Mouse (Mus musculus) gonadal fat pad, adult 2 months (tissue): Measurements from ENCODE around the gene Yap1. TPM values are rescaled to one million over a fixed set of nuclear protein-coding genes. Genes with fewer than 3 reads are reported as not detected.
A peak's percentile ranks its signal among the peaks of the same experiment; 100 is the strongest.

Experiments
- DNase-seq: peaks from one replicate; pipeline ENCODE4 v3.0.0-alpha.2; 2012; ENCODE audit warnings: low read depth
- polyA plus RNA-seq: library from polyadenylated mRNA; depleted of rRNA; stranded (reverse); fragments of >200 nt; gene quantifications from 2 replicates; pipeline ENCODE4 v1.2.3, GENCODE M21; 2012; rRNA removed

Gene Yap1
- 51.5 and 59.0 TPM in 2 replicates for polyA plus RNA-seq

DNA sequence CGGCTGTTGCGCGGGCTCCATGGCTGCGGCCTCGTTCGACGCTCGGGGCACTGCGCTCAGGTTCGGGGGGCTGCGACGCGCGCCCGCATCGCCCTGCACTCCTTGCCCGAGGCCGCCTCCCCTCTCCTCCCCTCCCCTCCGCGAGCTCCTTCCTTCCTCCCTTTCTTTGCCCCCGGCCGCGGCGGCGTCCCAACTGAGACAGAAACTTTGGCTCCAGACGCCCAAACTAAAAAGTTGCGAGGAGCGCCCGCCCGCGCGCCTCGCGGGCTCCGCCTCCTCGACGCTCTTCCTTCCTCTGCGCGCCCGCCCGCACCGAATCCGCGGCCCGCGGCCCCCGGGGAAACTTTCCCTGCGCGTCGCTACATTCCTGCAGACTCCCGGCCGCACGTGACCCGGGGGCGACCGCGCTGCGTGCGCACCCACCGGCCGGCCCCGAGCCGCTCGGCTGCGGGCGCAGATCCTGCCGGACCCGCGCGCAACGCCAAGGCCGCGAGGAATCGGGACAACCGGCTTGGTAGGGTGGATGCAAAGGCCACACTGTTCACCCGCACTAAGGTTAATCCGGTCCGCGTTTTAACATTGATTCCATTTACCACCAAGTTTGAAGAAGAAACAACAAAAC is at the start of gene Yap1:
TSS of gene Yap1 (minus strand) at position 227 of the 622 bp plus-strand sequence.
- DNase-seq = no peak

DNA sequence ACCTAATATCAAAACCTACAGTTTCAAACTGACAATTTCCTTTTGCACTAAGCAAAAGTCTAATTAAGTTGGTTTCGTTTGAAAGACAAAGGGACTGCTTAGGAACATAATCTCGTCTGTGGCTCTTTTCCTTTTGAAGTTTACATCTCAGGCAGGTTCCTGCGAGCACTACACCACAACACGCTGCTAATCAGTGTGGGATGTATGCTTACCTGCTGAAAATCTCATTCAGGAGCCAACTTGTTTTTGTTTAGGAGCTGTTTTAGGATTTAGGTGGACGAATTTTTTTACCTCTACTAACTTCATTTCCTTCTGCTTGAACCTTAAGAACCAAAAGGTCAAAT is 38.6 kb upstream of the Yap1 start:
- DNase-seq = no peak

DNA sequence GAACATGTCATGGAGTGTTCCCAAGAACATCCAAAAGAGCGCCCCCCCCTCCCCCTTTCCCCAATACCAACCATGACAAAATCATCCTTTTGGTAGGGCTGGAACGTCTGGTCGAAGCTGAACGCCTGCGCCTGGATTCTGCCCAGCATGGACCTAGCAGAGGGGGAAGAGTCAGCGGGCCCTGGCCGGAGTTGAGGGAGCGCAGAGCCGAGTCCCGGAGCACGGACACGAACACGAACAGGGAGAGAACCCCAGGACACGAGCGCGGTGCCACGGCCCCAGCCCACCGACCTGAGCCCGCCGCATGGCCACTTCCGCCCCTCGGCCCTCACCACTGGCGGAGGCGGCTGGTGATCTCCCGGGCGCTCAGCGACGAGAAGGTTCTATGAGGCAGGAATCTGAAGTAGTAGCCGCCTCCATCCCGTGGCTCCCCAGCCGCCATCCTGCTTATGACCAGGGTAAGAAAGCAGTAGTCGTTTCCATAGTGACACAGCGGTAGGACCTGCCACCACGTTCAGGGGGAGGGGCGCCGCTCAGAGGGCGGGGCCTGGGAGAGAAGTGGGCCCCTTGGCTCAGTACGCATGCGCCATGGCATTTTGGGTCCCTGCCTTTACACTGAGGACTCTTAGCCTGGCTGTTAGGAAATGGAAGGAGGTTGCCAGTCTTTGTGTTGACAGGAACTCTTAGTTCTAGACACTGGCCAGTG is 38.1 kb upstream of the Yap1 start, which contains the start of gene Cfap300:
TSS of gene Cfap300 (minus strand) at position 486 of the 706 bp plus-strand sequence.
- DNase-seq = peak; percentile 61

DNA sequence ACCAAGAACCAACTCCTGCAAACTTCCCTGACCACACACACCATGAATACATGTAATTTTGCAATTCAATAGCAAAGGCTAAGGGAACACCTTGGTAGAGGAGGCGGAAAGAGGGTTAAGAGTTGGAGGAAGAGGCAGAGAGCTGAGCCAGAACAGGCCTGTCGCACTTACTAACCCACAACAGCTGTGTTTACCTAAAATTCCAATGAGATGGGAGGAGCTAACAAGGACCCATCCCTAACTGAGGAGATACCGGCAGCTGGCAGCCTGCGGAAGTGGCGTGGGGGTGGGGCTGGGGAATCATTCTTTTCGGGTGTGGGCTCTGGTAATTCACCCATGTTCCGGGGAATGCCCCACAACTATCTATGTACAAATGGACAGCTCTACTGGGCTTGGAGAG is 31.1 kb upstream of the Yap1 start:
- DNase-seq = no peak

DNA sequence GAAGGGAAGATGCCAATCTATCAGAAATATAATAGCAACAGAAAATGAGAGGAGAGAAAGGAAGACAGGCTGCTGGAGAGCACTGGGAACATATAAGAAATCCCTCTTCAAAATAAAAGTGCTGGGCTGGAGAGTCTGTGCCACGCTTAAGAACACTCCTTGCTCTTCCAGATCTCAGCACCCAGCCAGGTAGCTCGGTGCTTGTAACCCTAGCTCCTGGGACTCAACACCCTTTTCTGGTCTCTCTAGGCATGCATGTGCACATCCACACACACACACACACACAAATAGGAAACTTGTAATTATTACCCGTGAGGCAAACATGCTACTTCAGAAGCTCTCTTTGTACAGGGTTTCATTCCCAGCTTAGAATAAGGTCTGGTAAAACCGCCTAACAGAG is 30.7 kb upstream of the Yap1 start:
- DNase-seq = no peak

DNA sequence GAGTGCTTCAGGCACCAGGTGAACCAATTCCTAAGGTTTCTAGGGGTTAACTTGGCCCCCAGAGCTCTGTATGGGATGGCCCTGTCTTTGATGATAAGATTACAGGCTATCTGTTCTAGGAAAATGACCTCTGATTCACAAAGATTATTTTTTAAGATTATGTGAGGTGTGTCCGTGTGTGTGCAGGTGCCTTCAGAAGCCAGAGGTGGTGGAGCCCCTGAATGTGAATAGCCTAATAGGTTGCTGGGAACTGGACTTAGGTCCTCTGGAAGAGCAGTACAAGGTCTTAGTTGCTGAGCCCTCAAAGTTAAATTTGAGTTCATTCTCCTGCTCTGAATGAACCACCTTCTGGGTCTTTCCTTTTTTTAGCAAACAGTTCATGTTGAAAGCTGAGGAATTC is 29.7 kb upstream of the Yap1 start:
- DNase-seq = no peak

DNA sequence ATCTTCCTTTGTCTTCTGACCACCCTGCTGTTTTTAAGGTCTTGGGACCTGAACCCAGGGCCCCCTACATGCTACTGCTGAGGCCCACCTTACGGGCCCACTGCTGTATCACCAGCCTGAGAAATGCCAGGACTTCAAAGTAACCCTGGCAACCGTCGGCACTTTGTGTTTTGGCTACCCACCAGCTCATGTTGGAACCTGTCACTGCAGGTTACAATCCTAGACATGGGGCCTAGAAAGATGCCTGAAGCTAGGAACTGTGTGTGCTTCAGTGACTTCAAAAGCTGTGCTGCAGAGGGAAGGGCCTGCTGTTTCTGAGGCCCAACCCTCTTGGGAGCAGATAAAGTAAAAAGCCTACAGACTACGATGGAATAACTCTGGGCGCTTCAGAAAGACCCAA is 28.5 kb upstream of the Yap1 start:
- peak; percentile 63 for DNase-seq

DNA sequence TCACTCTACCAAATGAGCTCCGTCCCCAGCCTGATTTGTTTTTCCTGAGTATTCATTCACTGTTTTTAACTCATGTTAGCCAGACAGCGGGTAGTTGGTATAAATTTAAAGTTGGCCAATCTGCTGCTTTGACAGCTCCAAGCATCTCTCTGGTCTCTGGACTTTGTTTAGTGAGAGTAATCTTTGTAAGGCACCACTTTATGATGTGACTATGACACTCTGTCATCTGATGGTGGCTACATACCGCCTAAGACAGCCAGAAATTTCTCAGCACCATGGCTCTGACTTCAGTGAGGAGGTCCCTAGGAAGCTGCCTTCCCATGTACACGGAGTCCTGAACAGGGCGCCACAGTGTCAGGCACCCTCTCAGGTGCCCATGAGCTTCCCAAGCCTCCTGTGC is 14.2 kb upstream of the Yap1 start:
- no peak for DNase-seq

DNA sequence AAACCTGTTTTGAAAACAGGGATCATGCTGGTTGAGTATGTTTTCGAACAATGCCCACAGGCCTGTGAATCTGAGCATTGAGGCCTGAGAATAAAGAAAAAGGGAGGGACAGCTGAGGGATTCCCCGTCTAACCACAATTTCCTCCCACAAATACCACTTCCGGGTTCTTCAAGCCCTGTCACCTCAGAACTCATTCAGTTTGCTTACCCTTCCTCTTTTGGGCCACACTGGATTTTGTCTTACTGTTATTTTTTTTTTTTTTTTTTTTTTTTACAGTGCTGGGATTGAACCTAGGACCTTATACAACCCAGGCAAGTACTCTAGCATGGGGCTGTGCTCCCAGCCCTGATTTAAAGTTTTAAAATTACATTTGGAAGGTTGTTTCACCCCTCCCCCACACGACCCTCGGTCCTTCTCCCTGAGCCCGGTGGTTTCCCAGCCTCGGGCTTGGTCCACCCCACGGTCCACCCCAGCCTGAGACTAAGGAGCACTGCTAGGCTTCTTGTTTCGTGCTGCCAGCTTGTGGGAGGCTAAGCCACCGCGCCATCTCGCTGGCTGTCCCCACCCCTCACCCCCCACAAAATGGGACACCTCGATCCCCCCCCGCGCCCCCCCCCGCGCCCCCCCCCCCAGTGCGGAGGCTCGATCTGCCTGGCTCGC is 13.0 kb upstream of the Yap1 start:
- no peak for DNase-seq

DNA sequence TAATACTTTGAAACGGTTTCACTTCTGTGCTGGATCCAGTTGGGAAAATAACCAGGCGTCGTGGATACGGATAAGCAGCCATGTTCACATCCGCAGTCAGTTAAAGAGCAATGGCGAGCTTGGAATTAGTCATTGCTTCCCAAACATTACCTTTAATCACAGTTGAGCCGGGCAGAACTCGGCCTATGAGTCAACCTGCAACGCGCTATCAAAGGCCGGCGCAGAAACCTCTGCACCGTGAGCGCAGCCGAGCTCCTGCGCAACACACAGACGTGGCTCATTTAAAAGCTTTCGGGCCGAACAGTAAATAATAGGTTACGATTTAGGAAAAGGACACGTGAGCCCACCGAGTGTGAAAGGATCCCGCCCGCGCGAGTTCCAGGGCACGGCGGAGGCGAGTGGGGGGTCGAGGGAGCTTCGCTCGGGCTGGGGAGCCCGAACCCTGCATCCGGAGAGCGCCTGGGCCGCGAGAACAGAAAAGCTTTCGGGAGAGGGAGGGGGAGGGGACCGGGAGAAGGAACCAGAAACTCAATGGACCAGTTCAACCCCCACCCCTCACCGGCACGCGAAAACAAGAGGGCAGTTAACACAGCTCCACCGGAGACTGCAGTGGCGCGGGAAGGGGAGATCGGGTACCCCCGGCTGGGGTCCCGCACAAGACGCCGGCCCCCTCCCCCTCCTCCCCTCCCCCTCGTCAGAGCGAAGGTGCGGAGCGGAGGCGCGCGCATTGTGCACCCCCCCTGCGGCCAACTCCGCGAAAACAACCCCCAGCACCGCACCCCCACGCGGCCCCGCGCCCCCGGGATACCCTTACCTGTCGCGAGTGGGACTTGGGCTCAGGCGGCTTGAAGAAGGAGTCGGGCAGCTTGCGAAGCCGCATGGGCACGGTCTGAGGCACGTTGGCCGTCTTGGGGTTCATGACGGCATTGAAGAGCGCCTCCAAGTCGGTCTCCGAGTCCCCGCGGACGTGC is 810 bp downstream of the Yap1 start:
- DNase-seq = no peak

DNA sequence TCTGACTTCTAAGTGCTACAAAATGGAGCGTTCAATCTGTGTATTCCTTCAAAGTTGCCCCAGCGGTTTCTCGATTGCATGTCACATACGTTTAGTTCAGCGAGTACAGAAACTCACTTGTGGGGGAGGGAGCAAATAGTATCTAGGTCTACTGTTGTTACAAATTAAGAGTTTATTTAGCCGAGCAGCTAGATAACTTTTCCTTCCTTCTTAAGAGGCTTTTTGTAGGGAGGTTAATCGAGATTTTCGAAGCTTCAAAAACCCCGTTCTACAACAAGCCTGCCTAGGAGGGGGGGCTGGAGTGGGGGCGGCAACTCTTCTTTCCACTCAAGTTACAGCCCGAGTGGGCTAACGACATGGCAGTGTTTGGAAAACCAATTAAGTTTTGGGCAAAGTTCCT is 1.6 kb downstream of the Yap1 start:
- no peak for DNase-seq

DNA sequence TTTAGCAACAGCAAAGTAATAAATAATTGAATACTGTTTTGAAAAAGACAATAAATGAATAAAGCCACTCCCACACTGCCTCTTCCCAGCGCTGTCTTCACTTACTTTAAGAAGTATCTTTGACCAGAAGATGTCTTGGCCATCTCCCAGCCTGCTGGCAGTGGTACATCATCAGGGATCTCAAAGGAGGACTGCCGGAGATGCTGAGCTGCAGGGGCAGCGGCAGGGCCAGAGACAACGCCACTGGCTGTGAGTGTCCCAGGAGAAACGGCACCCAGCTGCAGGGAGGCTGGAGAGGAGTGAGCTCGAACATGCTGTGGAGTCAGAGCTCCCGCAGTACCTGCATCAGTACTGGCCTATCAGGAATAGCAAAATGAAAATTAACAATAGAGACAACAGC is 3.0 kb downstream of the Yap1 start:
- no peak for DNase-seq

DNA sequence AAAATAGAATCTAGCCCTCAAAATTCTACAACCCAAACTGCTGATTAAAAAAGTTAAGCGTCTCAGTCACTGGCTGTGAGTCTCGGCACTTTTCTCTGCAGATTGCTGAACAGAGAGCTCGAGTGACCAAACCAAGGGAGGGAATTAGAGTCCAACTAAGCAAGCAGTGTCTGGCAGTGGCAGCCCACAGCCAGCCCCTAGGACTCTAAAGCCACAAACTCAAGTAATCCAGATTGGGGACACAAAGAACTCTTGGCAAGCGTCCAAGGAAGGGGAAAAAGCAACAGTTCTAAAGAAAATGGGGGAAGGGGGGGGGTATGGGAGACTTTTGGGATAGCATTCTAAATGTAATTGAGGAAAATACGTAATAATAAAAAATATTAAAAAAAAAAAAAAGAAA is 10.1 kb downstream of the Yap1 start:
- DNase-seq = no peak

DNA sequence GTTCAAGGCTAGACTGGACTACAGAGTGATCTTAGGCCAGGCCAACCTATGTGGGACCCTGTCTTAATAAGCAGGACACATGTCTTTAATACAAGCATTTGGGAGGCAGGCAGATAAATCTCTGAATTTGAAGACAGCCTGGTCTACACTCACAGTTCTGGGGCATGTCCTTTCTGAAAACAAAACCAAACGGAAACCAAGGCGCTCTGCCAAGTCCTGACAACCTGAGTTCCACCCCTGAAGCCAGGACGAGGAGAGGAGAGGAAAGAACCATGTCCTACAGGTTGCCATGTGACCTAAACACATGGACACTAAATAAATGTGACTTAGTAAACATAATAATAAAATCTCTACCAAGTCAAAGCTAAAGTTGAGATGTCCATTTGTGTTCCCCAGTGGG is 11.7 kb downstream of the Yap1 start:
- no peak for DNase-seq

DNA sequence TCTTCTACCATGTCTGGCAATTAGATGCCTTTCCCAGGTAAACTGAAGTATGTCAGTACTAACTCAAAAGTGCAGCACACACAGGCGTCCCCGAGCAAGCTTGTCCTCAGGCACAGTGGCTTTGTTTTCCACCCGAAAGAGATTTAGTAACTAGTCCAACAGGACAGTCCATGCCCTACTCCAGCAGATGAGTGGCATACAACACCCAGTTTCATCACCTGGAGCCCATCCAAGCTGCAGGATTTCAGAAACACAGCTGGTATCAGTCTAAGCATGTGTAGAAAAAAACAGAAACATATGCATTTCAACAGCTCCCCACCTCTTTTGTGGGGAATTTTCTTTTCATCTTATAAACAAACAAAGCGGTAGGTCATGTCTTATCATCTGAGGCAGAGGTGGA is 13.5 kb downstream of the Yap1 start:
- DNase-seq = peak; percentile 85

DNA sequence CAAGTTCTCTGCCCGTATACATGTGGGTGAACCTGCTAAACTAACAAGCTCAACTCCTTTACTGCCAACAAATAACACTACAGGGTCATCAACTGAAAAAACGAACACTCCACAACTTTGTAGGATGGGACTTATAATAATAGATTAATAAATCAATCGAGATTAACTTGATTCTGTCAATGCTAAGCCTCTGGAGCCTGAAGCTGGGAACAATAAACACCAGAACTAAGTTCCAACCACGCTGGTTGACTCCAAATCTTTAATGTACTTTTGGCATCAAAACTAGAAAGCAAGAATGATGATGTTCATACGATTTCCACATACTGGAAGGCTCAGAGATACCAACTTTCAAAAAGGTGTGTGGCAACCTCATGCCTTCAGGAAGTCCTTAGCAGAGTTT is 17.3 kb downstream of the Yap1 start:
- peak; percentile 91 for DNase-seq

DNA sequence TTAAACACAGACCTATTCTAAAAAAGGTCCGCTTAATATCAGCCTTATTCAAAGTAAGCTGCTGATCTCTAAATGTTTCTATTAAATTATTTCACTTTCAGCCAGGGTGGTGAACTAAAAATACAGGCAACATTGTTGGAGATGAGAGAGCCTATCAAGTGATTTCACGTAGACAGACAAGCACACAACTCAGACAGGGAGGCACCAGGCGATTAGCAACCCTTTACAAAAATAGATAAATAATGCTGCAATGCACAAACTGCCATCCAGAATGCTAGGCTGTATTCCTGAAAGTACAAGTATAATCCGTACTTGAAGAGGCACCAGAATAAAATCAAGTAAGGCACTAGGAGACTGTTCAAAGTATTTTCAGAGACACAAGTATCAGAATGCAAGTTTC is 20.1 kb downstream of the Yap1 start:
- DNase-seq = no peak

DNA sequence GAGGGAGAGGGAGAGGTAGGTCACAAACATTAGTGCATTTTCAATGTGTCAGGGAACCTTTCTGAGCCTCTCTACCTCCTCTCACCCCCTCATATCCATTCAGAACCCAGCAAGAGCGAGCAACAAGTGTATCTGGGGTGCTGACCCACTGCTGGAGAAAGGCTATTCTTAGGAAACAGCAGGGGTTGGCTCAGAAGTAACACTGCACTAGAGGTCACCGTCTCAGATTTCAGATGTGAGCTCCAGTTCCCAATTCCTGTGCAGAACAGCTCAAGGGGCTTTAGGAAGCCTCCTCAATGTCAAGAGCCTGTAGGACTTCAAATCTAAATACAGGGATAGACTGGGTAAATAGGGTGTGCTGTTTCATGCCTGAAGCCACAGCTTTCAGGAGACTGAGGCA is 20.7 kb downstream of the Yap1 start:
- no peak for DNase-seq

DNA sequence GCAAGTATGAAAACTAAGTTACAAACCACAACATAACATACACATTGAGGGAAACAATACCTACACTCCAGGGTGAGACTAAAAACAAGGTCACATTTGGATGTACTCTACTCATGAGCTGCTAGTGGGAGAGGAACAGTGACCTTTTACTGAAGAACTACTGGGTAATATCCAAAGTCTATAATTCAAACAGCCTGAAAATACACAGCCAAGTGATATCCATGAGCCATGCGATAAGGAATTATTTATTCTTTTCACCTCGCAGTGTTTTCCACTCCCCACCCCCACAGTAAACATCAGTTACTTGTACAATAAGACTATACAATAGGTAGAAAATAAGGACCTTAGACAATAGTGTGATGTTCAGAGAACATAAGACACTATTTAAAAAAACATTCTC is 24.2 kb downstream of the Yap1 start:
- DNase-seq = no peak

DNA sequence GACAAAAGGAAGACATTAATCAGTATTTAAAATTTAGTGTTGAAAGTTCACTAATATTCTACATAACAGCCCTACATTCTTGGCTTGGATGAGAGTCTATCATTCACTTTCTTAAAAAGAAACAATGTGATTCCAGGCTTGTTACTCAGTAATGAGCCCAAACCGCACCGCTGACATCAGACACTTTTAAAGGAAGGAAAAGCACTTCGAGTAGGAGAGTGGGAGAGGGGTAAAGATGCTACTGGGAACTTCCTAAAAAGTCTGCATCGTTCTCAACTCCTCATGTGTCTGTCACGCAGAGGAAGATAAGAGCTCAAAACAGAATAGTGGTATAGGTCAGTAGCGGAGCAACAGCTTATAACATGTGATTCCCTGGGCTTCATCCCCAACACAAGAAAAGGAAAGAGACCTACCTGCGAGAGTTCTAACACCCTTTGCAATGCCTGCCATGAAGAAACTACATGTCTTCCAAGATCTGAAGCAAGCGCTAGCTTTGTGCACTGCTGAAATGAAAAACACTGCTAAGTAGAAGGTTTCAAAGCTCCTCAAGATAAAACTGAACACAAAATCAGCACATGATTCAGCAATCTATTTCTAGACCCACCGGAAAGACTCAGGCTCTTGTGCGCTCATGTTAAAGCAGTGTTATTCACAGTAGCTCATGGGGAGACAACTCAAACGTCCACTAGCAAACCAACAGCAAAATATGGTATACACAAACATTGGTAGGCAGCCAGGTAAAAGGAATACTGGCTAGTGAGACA is 25.1 kb downstream of the Yap1 start:
- DNase-seq = no peak

DNA sequence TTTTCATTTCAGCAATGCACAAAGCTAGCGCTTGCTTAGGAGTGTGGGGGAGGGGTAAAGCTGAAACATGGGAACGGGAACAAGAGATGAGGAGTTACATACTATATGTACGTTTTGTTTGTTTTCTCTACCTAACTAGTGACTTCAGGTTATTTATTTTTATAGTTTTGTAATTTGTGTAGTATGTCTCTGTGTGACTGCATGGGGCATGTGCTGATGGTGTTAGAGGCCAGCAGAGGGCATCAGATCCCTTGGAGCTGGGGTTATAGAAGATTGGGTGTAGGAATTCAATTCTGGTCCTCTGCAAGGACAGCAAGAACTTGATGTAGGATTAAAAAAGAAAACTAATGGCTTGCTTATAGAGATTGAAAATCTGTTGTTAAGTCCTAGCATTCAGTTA is 25.9 kb downstream of the Yap1 start:
- no peak for DNase-seq
